ENCODE assay signal across 8 mouse cellular contexts in genomic region chr17:6097884-6098283, GRCm38 (mm10). TPM values are rescaled to one million over a fixed set of nuclear protein-coding genes. Genes with fewer than 3 reads are reported as not detected.
DNase-seq lines count a peak whose midpoint lies in the region; ATAC-seq and TF ChIP-seq lines count a peak whose summit lies in the region.
"Had no signal": no experiment of that assay in that cellular context is flagged by ENCODE, and none has a peak within 500 bp of the region (broad histone marks: within the 10 kb centered on the region; RNA-seq: fewer than 3 reads in every experiment).

No protein-coding gene starts in this region.

- H3K36me3 ChIP-seq in lung, embryonic 16.5 days (ENCODE audit: control insufficient read depth, insufficient read depth, low read length), result no peaks in the 10 kb centered on the region

- no peak overlapping the region for H3K4me3 ChIP-seq in bone marrow macrophage, adult 2 months (ENCODE audit: insufficient read depth, low read length)
- H3K4me3 ChIP-seq in lung, embryonic 16.5 days (ENCODE audit: low read length), result no peak overlapping the region
- H3K4me3 ChIP-seq: megakaryocyte, embryonic 14.5 days had no signal

- DNase-seq in 3T3-L1 (ENCODE audit: low read depth, low spot score), result peak; percentile 82
- peak; percentile 83 for DNase-seq in CD4-positive, CD25-positive, alpha-beta regulatory T cell, adult 2 months (ENCODE audit: low read depth, low spot score)
- peak; percentile 43 to 65 for DNase-seq in frontal cortex, postnatal 36 days (ENCODE audit: low spot score in 2 of 2)
- DNase-seq in kidney, postnatal 10 days, result peak; percentile 76
- DNase-seq in right cerebral cortex, postnatal 10 days (ENCODE audit: low spot score in 2 of 2), result peak; percentile 61 to 71

- TF ChIP-seq CTCF in bone marrow macrophage, adult 2 months (IDR thresholded peaks at IDR 0.05; ENCODE audit: low read depth, low read length), result peak; percentile 77

- no peaks in the 10 kb centered on the region for H3K9me3 ChIP-seq in lung, embryonic 16.5 days (ENCODE audit: control insufficient read depth, low read length)

- peak; percentile 56; the same call in 1 of the 2 replicates for ATAC-seq in lung, embryonic 16.5 days (ENCODE audit: low read depth)

- H3K9ac ChIP-seq in lung, embryonic 16.5 days (ENCODE audit: low read length), result no peak overlapping the region

- no peak for TF ChIP-seq POLR2A in bone marrow macrophage, adult 2 months (IDR thresholded peaks at IDR 0.05; ENCODE audit: borderline replicate concordance, low read depth, low read length)

- 26% methylated on average over 4 of the region's 4 CpGs for WGBS in lung, embryonic 16.5 days

- H3K27me3 ChIP-seq in lung, embryonic 16.5 days (ENCODE audit: control insufficient read depth, insufficient read depth, low read depth, low read length), result no peaks in the 10 kb centered on the region

- no peaks in the 10 kb centered on the region for H3K4me1 ChIP-seq in bone marrow macrophage, adult 2 months (ENCODE audit: control insufficient read depth, insufficient read depth, low read length)
- no peaks in the 10 kb centered on the region for H3K4me1 ChIP-seq in lung, embryonic 16.5 days (replicated peaks; ENCODE audit: control insufficient read depth, insufficient read depth, low read length)

- no peak overlapping the region for H3K4me2 ChIP-seq in lung, embryonic 16.5 days (ENCODE audit: low read depth, low read length)

- H3K27ac ChIP-seq in bone marrow macrophage, adult 2 months (ENCODE audit: insufficient read depth, low read depth, low read length), result no peak overlapping the region
- no peak overlapping the region for H3K27ac ChIP-seq in lung, embryonic 16.5 days (ENCODE audit: low read length)

RNA-seq across cellular contexts. Expression of gene Tulp4, which starts 8.4 kb away (rescaled TPM):
- polyA plus RNA-seq in bone marrow macrophage, adult 2 months (2012; ENCODE audit: insufficient read depth, insufficient read length, missing spikeins), result 40.6 and 42.9 TPM in 2 replicates
- 56.0 and 72.9 TPM in 2 replicates for polyA plus RNA-seq in lung, embryonic 16.5 days (2015; fragmentation: Nextera tagmentation; extraction: Ambion mirVana)

RNA-seq across cellular contexts. Expression of gene Gtf2h5, which starts 18.3 kb away (rescaled TPM):
- 48.5 and 56.7 TPM in 2 replicates for polyA plus RNA-seq in bone marrow macrophage, adult 2 months (2012; ENCODE audit: insufficient read depth, insufficient read length, missing spikeins)
- polyA plus RNA-seq in lung, embryonic 16.5 days (2015; fragmentation: Nextera tagmentation; extraction: Ambion mirVana), result 172 and 179 TPM in 2 replicates

RNA-seq across cellular contexts. Expression of gene Serac1, which starts 18.3 kb away (rescaled TPM):
- 6.7 and 10.3 TPM in 2 replicates for polyA plus RNA-seq in bone marrow macrophage, adult 2 months (2012; ENCODE audit: insufficient read depth, insufficient read length, missing spikeins)
- 4.4 TPM in 2 replicates for polyA plus RNA-seq in lung, embryonic 16.5 days (2015; fragmentation: Nextera tagmentation; extraction: Ambion mirVana)
